Mouse (Mus musculus): ENCODE results near the gene C9orf72. TPM values are rescaled to one million over a fixed set of nuclear protein-coding genes. Genes with fewer than 3 reads are reported as not detected.

C9orf72 gene
- total and polyA plus RNA-seq, 3 experiments = 4.1 to 4.2 TPM; not detected in 1

- H3K4me3 ChIP-seq (ENCODE audit: control insufficient read depth in 1 of 2, insufficient read depth in 1 of 2, low read depth in 2 of 2, low read length in 2 of 2) = no peak overlapping the region
- peaks cover 0 to 6% of the 10 kb centered on the region in 2 experiments; a peak in 2 of 4 replicates for H3K36me3 ChIP-seq (ENCODE audit: control insufficient read depth in 1 of 2, insufficient read depth in 2 of 2, low read length in 2 of 2)
- H3K27me3 ChIP-seq (ENCODE audit: control insufficient read depth in 1 of 2, insufficient read depth in 2 of 2, low read length in 2 of 2) = no peaks in the 10 kb centered on the region; a peak in 1 of 4 replicates
- no peak overlapping the region for H3K27ac ChIP-seq (ENCODE audit: control insufficient read depth, low read depth, low read length)
- no peaks in the 10 kb centered on the region for H3K79me2 ChIP-seq (ENCODE audit: control insufficient read depth, insufficient read depth, low read length, poor library complexity)
- no peak overlapping the region for H3K9ac ChIP-seq (ENCODE audit: control insufficient read depth, low read depth, low read length, poor library complexity, severe bottlenecking)
- H3K9me3 ChIP-seq (replicated peaks; ENCODE audit: insufficient read depth, low read length) = no peaks in the 10 kb centered on the region
- no peak for TF ChIP-seq TCF12 (IDR thresholded peaks at IDR 0.05; ENCODE audit: low read depth, low read length)
- TF ChIP-seq MAX (IDR thresholded peaks at IDR 0.05; ENCODE audit: low read length) = no peak
- TF ChIP-seq TAL1 (IDR thresholded peaks at IDR 0.05; ENCODE audit: low read length) = no peak
- no peak for TF ChIP-seq MAFK (IDR thresholded peaks at IDR 0.05; ENCODE audit: borderline replicate concordance, low read depth, low read length)
- no peak for TF ChIP-seq RAD21 (IDR thresholded peaks at IDR 0.05; ENCODE audit: low read depth, low read length)
- no peak for TF ChIP-seq ETS1 (IDR thresholded peaks at IDR 0.05; ENCODE audit: low read depth, low read length)
- TF ChIP-seq GATA1 (IDR thresholded peaks at IDR 0.05; ENCODE audit: low read depth, low read length) = no peak
- TF ChIP-seq HCFC1 (IDR thresholded peaks at IDR 0.05; ENCODE audit: low read depth, low read length) = no peak
- no peak for TF ChIP-seq USF2 (IDR thresholded peaks at IDR 0.05; ENCODE audit: borderline replicate concordance in 1 of 2, insufficient read depth in 1 of 2, low read depth in 1 of 2, low read length in 2 of 2)
- no peak for TF ChIP-seq TBP (IDR thresholded peaks at IDR 0.05; ENCODE audit: low read depth, low read length)
- no peak for TF ChIP-seq MXI1 (IDR thresholded peaks at IDR 0.05; ENCODE audit: low read depth, low read length)
- no peak for TF ChIP-seq ZC3H11A (IDR thresholded peaks at IDR 0.05; ENCODE audit: low read depth, low read length)
- no peak for TF ChIP-seq ZNF384 (IDR thresholded peaks at IDR 0.05; ENCODE audit: low read depth, low read length)
- TF ChIP-seq USF1 (IDR thresholded peaks at IDR 0.05; ENCODE audit: low read depth, low read length) = no peak
- TF ChIP-seq NELFE (IDR thresholded peaks at IDR 0.05; ENCODE audit: low read depth, low read length) = no peak
- no peak for TF ChIP-seq JUND (IDR thresholded peaks at IDR 0.05; ENCODE audit: low read depth, low read length)
- H3K4me1 ChIP-seq (ENCODE audit: control insufficient read depth in 1 of 2, insufficient read depth in 2 of 2, low read length in 2 of 2) = peaks cover 8 to 14% of the 10 kb centered on the region in 2 experiments
- DNase-seq (ENCODE audit: low read depth, low spot score) = no peak
Observed at GRCm38 (mm10) chr4:35177926-35178645, 47.9 kb downstream of the C9orf72 start.

- Histone ChIP-seq H3K9ac (ENCODE audit: control insufficient read depth, low read depth, low read length, poor library complexity, severe bottlenecking) (no peak overlapping the region), H3K27ac (ENCODE audit: control insufficient read depth, low read depth, low read length) (no peak overlapping the region), H3K36me3 (ENCODE audit: control insufficient read depth in 1 of 2, insufficient read depth in 2 of 2, low read length in 2 of 2) (peaks cover 0 to 6% of the 10 kb centered on the region in 2 experiments; a peak in 2 of 4 replicates), H3K9me3 (replicated peaks; ENCODE audit: insufficient read depth, low read length) (no peaks in the 10 kb centered on the region), H3K27me3 (ENCODE audit: control insufficient read depth in 1 of 2, insufficient read depth in 2 of 2, low read length in 2 of 2) (no peaks in the 10 kb centered on the region; a peak in 1 of 4 replicates), H3K4me3 (ENCODE audit: control insufficient read depth in 1 of 2, insufficient read depth in 1 of 2, low read depth in 2 of 2, low read length in 2 of 2) (no peak overlapping the region), H3K79me2 (ENCODE audit: control insufficient read depth, insufficient read depth, low read length, poor library complexity) (no peaks in the 10 kb centered on the region), H3K4me1 (ENCODE audit: control insufficient read depth in 1 of 2, insufficient read depth in 2 of 2, low read length in 2 of 2) (peaks cover 8 to 14% of the 10 kb centered on the region in 2 experiments)
- no peak for DNase-seq (ENCODE audit: low read depth, low spot score)
- TF ChIP-seq SMC3 (IDR thresholded peaks at IDR 0.05; ENCODE audit: low read depth, low read length) (no peak), RAD21 (IDR thresholded peaks at IDR 0.05; ENCODE audit: low read depth, low read length) (no peak), MAX (IDR thresholded peaks at IDR 0.05; ENCODE audit: low read length) (no peak), RCOR1 (IDR thresholded peaks at IDR 0.05; ENCODE audit: low read depth, low read length) (no peak), KAT2A (conservative IDR thresholded peaks at IDR 0.05; ENCODE audit: low read depth, low read length) (no peak), ZNF384 (IDR thresholded peaks at IDR 0.05; ENCODE audit: low read depth, low read length) (no peak)
Observed at GRCm38 (mm10) chr4:35175566-35175965, 50.4 kb downstream of the C9orf72 start.
